Mouse (Mus musculus) ES-E14 (cell line): ENCODE measurements around the gene Megf9.

ENCODE experiments used
- CHD2 ChIP-seq: IDR thresholded peaks from 2 replicates; pipeline ENCODE4 v1.6.1; 2014; ENCODE audit warnings: mild to moderate bottlenecking, low read depth, low read length, inconsistent platforms
- ZC3H11A ChIP-seq: IDR thresholded peaks from 2 replicates; pipeline ENCODE4 v1.6.1; 2012; ENCODE audit warnings: low read depth, mild to moderate bottlenecking, inconsistent platforms, low read length, borderline replicate concordance

DNA sequence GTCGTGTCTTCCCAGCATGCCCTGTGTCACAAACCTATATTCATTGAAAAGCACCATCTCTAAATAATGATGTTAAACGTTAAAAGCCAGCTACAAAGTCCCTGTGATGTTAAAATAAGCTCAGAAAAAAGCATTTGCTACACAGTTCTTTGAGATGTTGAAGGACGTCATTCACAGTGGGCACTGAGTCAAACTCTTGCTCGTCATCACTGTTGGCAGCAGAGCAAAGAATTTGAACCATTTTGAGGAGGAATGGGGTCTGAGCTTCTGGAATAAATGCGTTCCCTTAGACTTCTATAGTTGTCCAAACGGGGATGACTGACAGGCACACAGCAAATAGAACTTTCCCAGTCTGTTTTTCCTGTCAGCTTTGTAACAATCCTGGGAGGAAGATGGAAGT, 5.9 kb upstream of the Megf9 start:
- TF ChIP-seq ZC3H11A (no peak), CHD2 (no peak)
